Mouse (Mus musculus) A20 (cell line): ENCODE measurements around the gene Acer3.

Experiments used
- DNase-seq: peaks from one replicate; pipeline ENCODE4 v3.0.0-alpha.2; 2011; ENCODE audit warnings: low read depth, low spot score

Acer3 gene

GRCm38 (mm10) chr7:98321083-98321482, at the start of gene Acer3:
Gene Acer3, minus strand, starts transcription at chr7:98321208.
- no peak for DNase-seq

- no peak for DNase-seq
Observed at GRCm38 (mm10) chr7:98369762-98370369, 48.9 kb upstream of the Acer3 start.

DNA sequence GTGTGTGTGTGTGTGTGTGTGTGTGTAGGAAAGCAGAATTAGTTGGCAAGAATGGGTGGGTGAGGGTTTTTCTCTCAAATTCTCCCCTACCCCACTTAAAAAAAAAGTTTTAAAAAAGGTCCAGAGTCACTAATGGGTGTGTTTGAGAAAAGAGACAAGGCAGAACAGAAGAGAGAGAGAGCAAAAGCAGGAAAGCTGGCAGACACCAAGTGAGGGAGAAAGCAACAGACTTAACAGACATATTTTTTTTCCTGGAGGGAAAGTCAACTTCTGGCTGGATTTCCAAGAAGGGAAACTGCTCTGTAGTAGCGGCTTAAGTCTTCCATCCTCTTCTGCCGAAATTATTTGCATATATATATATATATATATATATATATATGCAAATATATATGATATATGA, 40.7 kb upstream of the Acer3 start:
- DNase-seq = no peak

GRCm38 (mm10) chr7:98361063-98361652, 40.1 kb upstream of the Acer3 start, which contains the start of gene Tsku:
Gene Tsku, minus strand, starts transcription at chr7:98361328.
- peak; percentile 38 for DNase-seq

- DNase-seq = no peak
Observed at GRCm38 (mm10) chr7:98360621-98360990, 39.6 kb upstream of the Acer3 start.

- DNase-seq = no peak
Observed at GRCm38 (mm10) chr7:98359951-98360620, 39.1 kb upstream of the Acer3 start.

- no peak for DNase-seq
Observed at GRCm38 (mm10) chr7:98358016-98358415, 37.0 kb upstream of the Acer3 start.

- no peak for DNase-seq
Observed at GRCm38 (mm10) chr7:98357324-98357723, 36.3 kb upstream of the Acer3 start.

- DNase-seq = no peak
Observed at GRCm38 (mm10) chr7:98354921-98355310, 33.9 kb upstream of the Acer3 start.

DNA sequence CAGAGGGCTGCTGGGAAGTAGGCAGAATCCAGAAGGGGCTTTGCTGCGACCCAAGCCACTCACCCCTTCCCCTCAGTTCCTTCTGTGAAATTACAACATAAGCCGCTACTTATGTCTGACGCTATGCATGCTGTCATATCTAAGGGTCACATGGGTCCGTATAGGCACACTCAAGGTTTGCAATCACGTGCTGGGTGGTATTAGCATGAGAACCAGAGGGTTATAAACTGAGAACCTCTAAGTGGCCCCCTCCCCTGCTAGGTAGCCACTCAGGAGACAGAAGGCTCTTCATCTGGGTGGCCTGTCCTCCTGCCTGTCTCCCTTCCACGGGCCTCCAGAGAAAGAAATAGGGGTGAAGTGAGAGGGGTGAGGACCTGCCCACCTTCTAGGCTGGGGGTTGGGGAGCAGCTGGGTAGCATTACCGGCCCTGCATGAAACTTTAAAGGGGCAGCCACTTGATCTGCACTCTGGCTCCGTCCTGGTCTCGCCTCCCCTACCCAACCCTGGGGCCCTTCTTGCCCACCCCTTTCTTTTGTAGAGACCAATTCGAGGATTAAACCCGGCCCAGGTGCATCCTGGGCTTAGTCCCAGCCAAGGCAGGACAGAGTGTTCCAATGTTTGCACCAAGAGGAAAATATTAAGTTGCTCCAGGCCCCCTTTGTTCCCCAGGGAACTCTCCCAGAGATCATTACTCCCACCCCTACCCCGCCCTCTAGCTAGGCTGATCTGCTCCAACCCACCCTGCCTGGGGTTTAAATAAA, 33.3 kb upstream of the Acer3 start:
- DNase-seq = no peak

DNA sequence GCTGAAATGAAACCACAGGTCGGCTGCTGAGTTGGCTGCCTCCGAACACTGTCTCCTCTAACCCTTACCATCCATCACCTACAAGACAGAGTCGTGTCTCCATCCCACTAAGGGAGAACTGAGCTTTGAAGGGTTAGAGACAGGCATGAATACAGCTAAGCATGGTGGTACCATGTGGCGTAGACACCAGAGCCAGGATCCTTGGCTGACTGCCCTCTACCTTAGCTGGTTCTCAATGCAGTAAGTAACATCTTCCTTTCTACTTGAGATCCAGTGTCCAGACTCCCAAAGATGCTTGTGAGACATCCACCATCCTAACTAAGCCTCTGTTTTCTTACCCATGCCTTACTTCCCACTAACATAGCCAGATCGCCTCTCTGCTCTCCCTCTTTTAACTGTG, 32.6 kb upstream of the Acer3 start:
- no peak for DNase-seq

GRCm38 (mm10) chr7:98351523-98351922, 30.5 kb upstream of the Acer3 start:
- DNase-seq = no peak

DNA sequence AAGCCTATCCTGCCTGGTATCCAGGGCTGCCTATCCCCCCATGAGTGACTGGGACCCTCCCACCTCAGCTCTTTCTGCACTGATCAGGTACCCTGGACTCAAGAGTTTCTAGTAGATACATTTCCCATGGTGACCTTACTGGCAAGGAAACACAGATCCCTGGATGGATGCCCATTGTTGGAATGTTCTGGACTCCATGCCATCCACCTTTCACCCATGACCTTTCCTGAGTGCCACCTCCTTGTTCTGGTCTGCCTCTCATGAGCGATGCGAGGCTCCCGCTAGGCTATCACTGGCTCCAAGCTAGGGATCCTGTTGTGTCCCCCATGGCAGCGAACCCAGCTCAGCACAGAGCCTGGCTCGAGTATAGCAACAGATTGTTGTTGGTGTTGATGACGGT, 28.8 kb upstream of the Acer3 start:
- DNase-seq = no peak

- peak; percentile 77 for DNase-seq
Observed at GRCm38 (mm10) chr7:98349096-98349495, 28.1 kb upstream of the Acer3 start.

DNA sequence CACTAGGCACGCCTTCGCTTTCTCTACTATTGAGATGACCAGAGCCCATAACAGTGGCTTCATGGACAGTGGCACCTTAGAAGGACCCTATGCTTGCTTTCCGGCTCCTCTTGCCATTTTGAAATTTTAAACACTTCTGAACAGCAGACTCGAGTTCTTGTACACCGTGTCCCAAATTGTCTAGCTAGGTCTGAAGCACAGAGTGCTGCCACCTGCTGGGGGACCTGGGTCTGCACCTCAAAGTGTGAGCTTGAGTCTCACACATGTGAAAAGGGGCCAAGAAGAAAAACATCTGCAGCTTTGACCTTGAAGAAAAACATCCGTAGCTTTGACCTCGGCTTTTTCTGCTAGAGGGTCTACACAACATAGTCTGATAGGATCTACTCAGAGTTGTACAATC, 27.0 kb upstream of the Acer3 start:
- DNase-seq = peak; percentile 74

DNA sequence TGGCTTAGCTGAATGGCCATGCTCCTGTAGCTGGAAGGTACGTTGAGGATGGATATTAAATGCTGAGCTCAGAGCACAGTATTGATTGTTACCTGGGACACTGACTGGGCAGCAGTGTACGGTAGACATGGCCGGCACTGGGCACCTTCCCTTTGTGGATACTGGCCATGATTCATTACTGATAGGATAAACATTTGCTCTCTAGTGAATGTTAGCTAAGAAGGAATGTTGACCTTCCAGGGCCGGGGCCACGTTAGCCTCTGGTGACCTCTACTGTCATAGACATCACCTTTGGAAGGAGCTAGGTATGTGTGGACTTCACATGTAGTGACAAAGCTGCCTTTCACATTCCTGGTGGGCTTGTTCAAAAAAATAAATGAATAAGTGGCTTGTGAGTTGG, 26.5 kb upstream of the Acer3 start:
- no peak for DNase-seq

DNA sequence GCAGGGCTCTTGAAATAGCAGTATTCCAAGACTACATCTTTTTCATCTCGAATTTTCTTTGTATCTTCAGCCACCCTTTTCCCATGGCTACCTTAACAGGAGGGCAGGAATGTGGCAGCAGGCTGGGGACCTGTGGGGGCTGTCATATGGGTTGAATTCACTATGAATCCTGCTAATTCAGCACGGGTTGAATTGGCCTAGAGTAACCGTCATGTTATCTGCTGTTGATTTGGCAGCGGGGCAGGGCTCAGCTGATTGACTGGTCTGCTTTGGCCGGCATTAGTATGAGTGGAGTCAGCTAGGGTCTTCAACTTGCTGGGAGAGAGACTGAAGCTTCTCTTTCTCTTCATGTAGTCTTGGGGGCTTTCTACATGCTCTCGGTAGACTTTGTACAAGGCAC, 24.0 kb upstream of the Acer3 start:
- DNase-seq = no peak

DNA sequence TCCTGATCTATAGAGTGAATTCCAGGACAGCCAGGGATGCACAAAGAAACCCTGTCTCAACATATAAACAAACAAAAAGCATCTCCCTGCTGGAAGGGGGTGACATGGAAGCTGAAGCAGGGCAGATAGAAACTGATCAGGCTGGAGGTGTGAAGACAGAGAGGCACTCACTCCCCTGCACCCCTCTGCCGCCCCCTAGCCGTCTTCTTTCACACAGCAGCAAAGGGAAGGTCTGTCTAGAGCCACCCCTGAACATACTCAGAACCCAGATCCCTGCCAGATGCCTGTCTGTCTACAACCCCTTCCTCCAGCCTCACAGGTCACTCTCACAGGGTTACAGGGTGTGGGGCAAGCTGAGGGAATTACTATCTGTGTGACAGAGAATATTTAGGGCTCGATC, 23.4 kb upstream of the Acer3 start:
- peak; percentile 61 for DNase-seq

DNA sequence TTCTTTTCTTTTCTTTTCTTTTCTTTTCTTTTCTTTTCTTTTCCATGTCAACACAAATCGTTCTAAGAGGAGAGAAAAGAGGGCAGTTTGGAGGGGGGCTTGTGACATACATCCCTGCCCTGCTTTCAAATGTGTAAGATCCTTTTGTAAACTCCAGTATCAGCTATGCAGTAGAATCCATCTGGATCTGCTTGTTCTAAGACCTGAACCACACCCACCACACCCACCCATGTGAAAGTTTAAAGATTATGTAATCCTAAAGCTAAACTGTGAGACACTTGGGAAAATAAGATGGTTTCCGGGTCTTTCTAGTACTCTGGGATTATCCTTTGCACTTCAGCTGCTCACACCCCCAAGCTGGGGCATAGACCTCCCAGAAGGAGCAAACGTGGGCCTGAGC, 21.2 kb upstream of the Acer3 start:
- no peak for DNase-seq

GRCm38 (mm10) chr7:98341475-98341874, 20.5 kb upstream of the Acer3 start:
- DNase-seq = peak; percentile 85

DNA sequence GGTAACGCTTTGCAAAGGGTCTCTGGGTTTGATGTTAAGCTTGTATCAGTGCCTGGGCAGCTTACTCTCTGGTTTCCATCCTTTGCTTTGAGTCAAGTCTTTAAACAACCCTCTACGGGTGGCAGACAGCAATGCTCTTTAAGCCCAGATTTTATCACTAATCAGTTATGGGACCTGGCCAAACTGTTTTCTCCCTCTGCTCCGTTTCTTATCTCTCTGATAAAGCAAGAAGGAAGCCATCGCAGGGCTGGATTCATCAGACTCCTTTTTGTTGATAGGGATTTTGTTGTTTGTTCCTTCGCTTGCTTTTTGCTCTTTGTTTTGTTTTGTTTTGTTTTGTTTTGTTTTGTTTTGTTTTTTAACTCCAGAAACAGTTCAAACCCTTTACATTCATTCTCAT, 19.3 kb upstream of the Acer3 start:
- DNase-seq = no peak

DNA sequence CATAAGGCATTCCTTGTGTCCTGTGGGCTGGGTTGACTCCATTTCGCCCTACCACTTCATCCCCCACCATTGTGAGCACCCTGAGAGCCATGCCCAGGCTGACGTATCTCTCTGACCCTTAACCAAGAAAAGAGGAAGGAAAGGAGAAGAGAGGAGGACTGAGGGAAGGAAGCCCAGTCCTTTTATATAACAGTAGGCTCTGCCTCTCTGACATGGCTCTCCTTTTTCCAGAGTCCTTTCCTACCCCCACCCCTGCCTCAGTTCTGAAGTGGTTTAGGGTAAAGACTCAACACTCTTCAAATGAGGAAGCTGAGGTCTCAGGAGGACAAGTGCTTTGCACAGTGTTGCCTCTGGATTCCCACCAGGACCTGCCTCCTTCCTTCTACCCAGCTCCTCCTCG, 13.0 kb upstream of the Acer3 start:
- DNase-seq = no peak

DNA sequence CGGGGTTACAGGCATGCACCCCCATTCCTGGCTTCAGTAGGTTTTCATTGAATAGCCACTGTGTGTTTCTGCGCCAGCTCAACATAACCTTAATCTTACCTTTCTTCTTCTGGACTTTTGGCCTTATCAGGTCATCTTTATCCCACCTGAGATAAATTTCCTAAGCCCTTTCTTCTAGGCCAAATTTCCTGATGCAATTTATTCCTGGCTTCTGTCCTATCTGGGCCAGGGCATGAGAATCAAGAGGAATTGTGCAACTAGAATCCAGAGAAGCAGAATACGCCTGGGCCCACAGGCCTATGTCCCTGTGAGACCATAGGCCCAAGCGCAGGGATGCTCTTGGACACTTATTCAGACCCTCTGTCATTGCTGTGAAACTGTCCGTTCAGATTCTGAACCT, 12.5 kb upstream of the Acer3 start:
- no peak for DNase-seq
